Mouse (Mus musculus): ENCODE data around the gene Slit3. TPM values are rescaled to one million over a fixed set of nuclear protein-coding genes. Genes with fewer than 3 reads are reported as not detected.

The Slit3 gene
- polyA plus RNA-seq, 1 experiment from 2014 or later = 7.4 TPM

GRCm38 (mm10) chr11:35232321-35232720 lies 111.3 kb downstream of the Slit3 start:
- ATAC-seq (replicated peaks; ENCODE audit: low FRiP score) (no peak), DNase-seq (ENCODE audit: low spot score) (no peak)
- Histone ChIP-seq H3K9me3 (ENCODE audit: control insufficient read depth, low read length) (no peaks in the 10 kb centered on the region), H3K4me1 (replicated peaks; ENCODE audit: control insufficient read depth, insufficient read depth, low read length) (no peaks in the 10 kb centered on the region), H3K4me3 (ENCODE audit: low read depth, low read length) (no peak overlapping the region), H3K36me3 (ENCODE audit: control insufficient read depth, insufficient read depth, low read length) (no peaks in the 10 kb centered on the region), H3K27ac (ENCODE audit: low read depth, low read length) (no peak overlapping the region), H3K9ac (ENCODE audit: low read length) (no peak overlapping the region), H3K4me2 (ENCODE audit: low read depth, low read length, severe bottlenecking) (no peak overlapping the region), H3K27me3 (ENCODE audit: control insufficient read depth, insufficient read depth, low read length) (no peaks in the 10 kb centered on the region)
- WGBS = 87% methylated on average over 4 of the region's 4 CpGs

- 93% methylated on average over 7 of the region's 7 CpGs for WGBS
- H3K27me3 ChIP-seq (ENCODE audit: control insufficient read depth, insufficient read depth, low read length) = no peaks in the 10 kb centered on the region
- H3K9ac ChIP-seq (ENCODE audit: low read length) = no peak overlapping the region
- H3K9me3 ChIP-seq (ENCODE audit: control insufficient read depth, low read length) = no peaks in the 10 kb centered on the region
- ATAC-seq (replicated peaks; ENCODE audit: low FRiP score) (no peak), DNase-seq (ENCODE audit: low spot score) (no peak)
- no peaks in the 10 kb centered on the region for H3K4me1 ChIP-seq (replicated peaks; ENCODE audit: control insufficient read depth, insufficient read depth, low read length)
- H3K27ac ChIP-seq (ENCODE audit: low read depth, low read length) = no peak overlapping the region
- no peaks in the 10 kb centered on the region for H3K36me3 ChIP-seq (ENCODE audit: control insufficient read depth, insufficient read depth, low read length)
- H3K4me3 ChIP-seq (ENCODE audit: low read depth, low read length) = no peak overlapping the region
- H3K4me2 ChIP-seq (ENCODE audit: low read depth, low read length, severe bottlenecking) = no peak overlapping the region
These were observed 120.4 kb downstream of the Slit3 start for GRCm38 (mm10) chr11:35241379-35241778.

- Histone ChIP-seq H3K4me3 (ENCODE audit: low read depth, low read length) (no peak overlapping the region), H3K9me3 (ENCODE audit: control insufficient read depth, low read length) (no peaks in the 10 kb centered on the region), H3K36me3 (ENCODE audit: control insufficient read depth, insufficient read depth, low read length) (no peaks in the 10 kb centered on the region), H3K27ac (ENCODE audit: low read depth, low read length) (no peak overlapping the region), H3K4me1 (replicated peaks; ENCODE audit: control insufficient read depth, insufficient read depth, low read length) (no peaks in the 10 kb centered on the region; the same call in 1 of the 2 replicates), H3K9ac (ENCODE audit: low read length) (no peak overlapping the region), H3K27me3 (ENCODE audit: control insufficient read depth, insufficient read depth, low read length) (no peaks in the 10 kb centered on the region), H3K4me2 (ENCODE audit: low read depth, low read length, severe bottlenecking) (no peak overlapping the region)
- ATAC-seq (replicated peaks; ENCODE audit: low FRiP score) = no peak
- WGBS = 89% methylated on average over 9 of the region's 9 CpGs
- no peak for DNase-seq (ENCODE audit: low spot score)
These were observed 122.6 kb downstream of the Slit3 start for GRCm38 (mm10) chr11:35243597-35243996.

GRCm38 (mm10) chr11:35244526-35244925 lies 123.5 kb downstream of the Slit3 start:
- WGBS = 93% methylated on average over 7 of the region's 7 CpGs
- no peaks in the 10 kb centered on the region for H3K36me3 ChIP-seq (ENCODE audit: control insufficient read depth, insufficient read depth, low read length)
- ATAC-seq (replicated peaks; ENCODE audit: low FRiP score) (no peak), DNase-seq (ENCODE audit: low spot score) (no peak)
- no peaks in the 10 kb centered on the region for H3K27me3 ChIP-seq (ENCODE audit: control insufficient read depth, insufficient read depth, low read length)
- no peaks in the 10 kb centered on the region; the same call in 1 of the 2 replicates for H3K4me1 ChIP-seq (replicated peaks; ENCODE audit: control insufficient read depth, insufficient read depth, low read length)
- H3K27ac ChIP-seq (ENCODE audit: low read depth, low read length) = no peak overlapping the region
- no peaks in the 10 kb centered on the region for H3K9me3 ChIP-seq (ENCODE audit: control insufficient read depth, low read length)
- no peak overlapping the region for H3K9ac ChIP-seq (ENCODE audit: low read length)
- H3K4me3 ChIP-seq (ENCODE audit: low read depth, low read length) = no peak overlapping the region
- no peak overlapping the region for H3K4me2 ChIP-seq (ENCODE audit: low read depth, low read length, severe bottlenecking)

GRCm38 (mm10) chr11:35246623-35247022 lies 125.6 kb downstream of the Slit3 start:
- Histone ChIP-seq H3K9ac (ENCODE audit: low read length) (no peak overlapping the region), H3K27me3 (ENCODE audit: control insufficient read depth, insufficient read depth, low read length) (no peaks in the 10 kb centered on the region), H3K27ac (ENCODE audit: low read depth, low read length) (no peak overlapping the region), H3K9me3 (ENCODE audit: control insufficient read depth, low read length) (no peaks in the 10 kb centered on the region), H3K4me3 (ENCODE audit: low read depth, low read length) (no peak overlapping the region), H3K4me2 (ENCODE audit: low read depth, low read length, severe bottlenecking) (no peak overlapping the region), H3K36me3 (ENCODE audit: control insufficient read depth, insufficient read depth, low read length) (no peaks in the 10 kb centered on the region), H3K4me1 (replicated peaks; ENCODE audit: control insufficient read depth, insufficient read depth, low read length) (no peaks in the 10 kb centered on the region; the same call in 1 of the 2 replicates)
- 66% methylated on average over 3 of the region's 3 CpGs for WGBS
- DNase-seq (ENCODE audit: low spot score) (no peak), ATAC-seq (replicated peaks; ENCODE audit: low FRiP score) (peak; percentile 44; the same call in 1 of the 2 replicates)

GRCm38 (mm10) chr11:35248088-35248487 lies 127.1 kb downstream of the Slit3 start:
- 84% methylated on average over 5 of the region's 5 CpGs for WGBS
- Histone ChIP-seq H3K27ac (ENCODE audit: low read depth, low read length) (no peak overlapping the region), H3K4me2 (ENCODE audit: low read depth, low read length, severe bottlenecking) (no peak overlapping the region), H3K36me3 (ENCODE audit: control insufficient read depth, insufficient read depth, low read length) (no peaks in the 10 kb centered on the region), H3K27me3 (ENCODE audit: control insufficient read depth, insufficient read depth, low read length) (no peaks in the 10 kb centered on the region), H3K4me1 (replicated peaks; ENCODE audit: control insufficient read depth, insufficient read depth, low read length) (no peaks in the 10 kb centered on the region; the same call in 1 of the 2 replicates), H3K9me3 (ENCODE audit: control insufficient read depth, low read length) (no peaks in the 10 kb centered on the region), H3K4me3 (ENCODE audit: low read depth, low read length) (no peak overlapping the region), H3K9ac (ENCODE audit: low read length) (no peak overlapping the region)
- no peak for ATAC-seq (replicated peaks; ENCODE audit: low FRiP score)
- no peak for DNase-seq (ENCODE audit: low spot score)

- WGBS = 64% methylated on average over 4 of the region's 4 CpGs
- H3K4me3 ChIP-seq (ENCODE audit: low read depth, low read length) = no peak overlapping the region
- H3K4me2 ChIP-seq (ENCODE audit: low read depth, low read length, severe bottlenecking) = no peak overlapping the region
- no peaks in the 10 kb centered on the region for H3K36me3 ChIP-seq (ENCODE audit: control insufficient read depth, insufficient read depth, low read length)
- no peaks in the 10 kb centered on the region for H3K27me3 ChIP-seq (ENCODE audit: control insufficient read depth, insufficient read depth, low read length)
- no peak overlapping the region for H3K9ac ChIP-seq (ENCODE audit: low read length)
- no peak for ATAC-seq (replicated peaks; ENCODE audit: low FRiP score)
- no peaks in the 10 kb centered on the region; the same call in 1 of the 2 replicates for H3K4me1 ChIP-seq (replicated peaks; ENCODE audit: control insufficient read depth, insufficient read depth, low read length)
- DNase-seq (ENCODE audit: low spot score) = no peak
- no peaks in the 10 kb centered on the region for H3K9me3 ChIP-seq (ENCODE audit: control insufficient read depth, low read length)
- no peak overlapping the region for H3K27ac ChIP-seq (ENCODE audit: low read depth, low read length)
These were observed 129.9 kb downstream of the Slit3 start for GRCm38 (mm10) chr11:35250871-35251418.

- Histone ChIP-seq H3K4me3 (ENCODE audit: low read depth, low read length) (no peak overlapping the region), H3K9ac (ENCODE audit: low read length) (no peak overlapping the region), H3K4me1 (replicated peaks; ENCODE audit: control insufficient read depth, insufficient read depth, low read length) (no peaks in the 10 kb centered on the region), H3K36me3 (ENCODE audit: control insufficient read depth, insufficient read depth, low read length) (no peaks in the 10 kb centered on the region), H3K27me3 (ENCODE audit: control insufficient read depth, insufficient read depth, low read length) (no peaks in the 10 kb centered on the region), H3K27ac (ENCODE audit: low read depth, low read length) (no peak overlapping the region), H3K4me2 (ENCODE audit: low read depth, low read length, severe bottlenecking) (no peak overlapping the region), H3K9me3 (ENCODE audit: control insufficient read depth, low read length) (no peaks in the 10 kb centered on the region)
- DNase-seq (ENCODE audit: low spot score) = no peak
- ATAC-seq (replicated peaks; ENCODE audit: low FRiP score) = no peak
- 87% methylated on average over 4 of the region's 4 CpGs for WGBS
These were observed 130.9 kb downstream of the Slit3 start for GRCm38 (mm10) chr11:35251910-35252309.

GRCm38 (mm10) chr11:35257351-35257750 lies 136.3 kb downstream of the Slit3 start:
- Histone ChIP-seq H3K27me3 (ENCODE audit: control insufficient read depth, insufficient read depth, low read length) (no peaks in the 10 kb centered on the region), H3K4me2 (ENCODE audit: low read depth, low read length, severe bottlenecking) (no peak overlapping the region), H3K9me3 (ENCODE audit: control insufficient read depth, low read length) (no peaks in the 10 kb centered on the region), H3K4me3 (ENCODE audit: low read depth, low read length) (no peak overlapping the region), H3K4me1 (replicated peaks; ENCODE audit: control insufficient read depth, insufficient read depth, low read length) (no peaks in the 10 kb centered on the region; the same call in 1 of the 2 replicates), H3K27ac (ENCODE audit: low read depth, low read length) (no peak overlapping the region), H3K36me3 (ENCODE audit: control insufficient read depth, insufficient read depth, low read length) (no peaks in the 10 kb centered on the region), H3K9ac (ENCODE audit: low read length) (no peak overlapping the region)
- WGBS = 69% methylated on average over 6 of the region's 6 CpGs
- DNase-seq (ENCODE audit: low spot score) (no peak), ATAC-seq (replicated peaks; ENCODE audit: low FRiP score) (no peak)
